Mouse (Mus musculus) heart, adult 2 months (tissue): ENCODE data around the gene Fhdc1.

Source experiments
- CTCF ChIP-seq: fragments of 200-600 bp; IDR thresholded peaks from 2 replicates; pipeline ENCODE4 v1.8.1; 2022; ENCODE audit warnings: antibody characterized with exemption, mild to moderate bottlenecking, moderate library complexity
- EP300 ChIP-seq: fragments of 200-500 bp; IDR thresholded peaks from 2 replicates; pipeline ENCODE4 v1.6.1; 2011; ENCODE audit warnings: low read depth, low read length, control low read depth; ENCODE audit not compliant: insufficient read depth

GRCm38 (mm10) chr3:84394841-84395447 lies 85.3 kb downstream of the Fhdc1 start:
- TF ChIP-seq CTCF (no peak), EP300 (no peak)
